Mouse (Mus musculus) spleen, postnatal 4 days (tissue): ENCODE data around the gene Ssr1.

Source experiments
- DNase-seq, 2 experiments: peaks; one replicate each; pipeline ENCODE4 v3.0.0; 2022; ENCODE audit warnings: low spot score in 2 of 2

Gene Ssr1

DNA sequence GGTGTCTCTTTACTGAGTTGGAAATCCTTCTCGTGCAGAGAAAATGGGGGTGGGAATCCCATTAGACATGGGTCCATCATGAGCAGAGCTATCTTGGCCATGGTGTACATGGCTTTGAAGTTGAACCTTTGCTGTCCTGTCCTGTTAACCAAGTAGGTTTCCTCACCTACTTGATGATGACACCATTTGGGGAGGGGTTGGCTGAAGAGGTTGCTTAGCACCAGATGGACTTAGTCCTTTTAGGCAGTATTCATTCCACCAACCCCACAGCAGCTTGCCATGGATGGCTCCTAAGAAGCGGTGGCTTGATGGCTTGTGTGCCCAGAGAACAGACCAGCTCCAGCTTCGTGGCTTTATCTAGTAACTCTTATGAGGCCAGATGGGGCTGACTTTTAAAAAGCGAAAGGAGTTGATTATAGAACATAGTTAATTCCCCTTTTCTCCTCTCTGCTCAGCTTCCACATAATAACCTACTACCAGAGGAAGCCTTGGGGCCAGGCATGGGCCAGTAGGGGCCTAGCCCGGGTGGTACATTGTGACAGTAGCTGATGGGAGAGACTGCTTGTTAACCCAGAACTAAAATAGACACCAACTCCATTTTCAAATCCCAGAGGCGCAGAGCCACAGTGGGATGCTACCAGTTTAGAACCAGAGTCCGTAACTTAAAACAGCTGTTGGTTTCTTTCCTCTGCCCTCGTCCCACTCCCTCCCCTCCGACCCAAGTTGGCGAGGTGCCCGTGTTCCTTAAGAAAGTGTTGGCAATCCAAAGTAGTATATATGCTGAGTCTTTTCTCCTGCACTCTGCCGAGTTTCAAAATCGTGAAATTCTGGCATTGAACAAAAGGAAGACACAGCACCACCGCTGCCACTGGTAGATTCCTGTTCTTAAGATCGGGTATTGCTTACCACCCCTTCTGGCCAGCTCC is 75.4 kb downstream of the Ssr1 start:
- no peak for DNase-seq
